Mouse (Mus musculus) stomach, postnatal 0 days (tissue): Measurements from ENCODE around the gene Cask. TPM values are rescaled to one million over a fixed set of nuclear protein-coding genes. Genes with fewer than 3 reads are reported as not detected.

Source experiments
- ATAC-seq: fragments of 200-750 bp; cut with Nextera tagmentation; 2 replicates; pipeline ENCODE4 v1.8.0; 2017; ENCODE audit not compliant: low FRiP score, low TSS enrichment
- DNase-seq: peaks from one replicate; pipeline ENCODE4 v3.0.0-alpha.2; 2016; ENCODE audit warnings: low spot score
- H3K27ac ChIP-seq: fragments of 300-500 bp; sonication (generic); replicated peaks from 2 replicates; pipeline ENCODE4 v1.5.1; 2014; ENCODE audit warnings: mild to moderate bottlenecking, control low read depth
- H3K27me3 ChIP-seq: fragments of 300-500 bp; sonication (generic); 2 replicates; pipeline ENCODE4 v1.6.1; 2014; ENCODE audit warnings: low read length; ENCODE audit not compliant: control insufficient read depth, insufficient read depth
- H3K36me3 ChIP-seq: fragments of 300-500 bp; sonication (generic); 2 replicates; pipeline ENCODE4 v1.6.1; 2014; ENCODE audit warnings: low read length, mixed read lengths; ENCODE audit not compliant: control insufficient read depth, insufficient read depth
- H3K4me1 ChIP-seq: fragments of 300-500 bp; sonication (generic); replicated peaks from 2 replicates; pipeline ENCODE4 v1.6.1; 2014; ENCODE audit warnings: antibody characterized with exemption; ENCODE audit not compliant: control insufficient read depth, insufficient read depth
- H3K4me2 ChIP-seq: fragments of 300-500 bp; sonication (generic); replicated peaks from 2 replicates; pipeline ENCODE4 v1.6.1; 2014; ENCODE audit warnings: low read depth, mild to moderate bottlenecking, control low read depth, moderate library complexity
- H3K4me3 ChIP-seq: fragments of 300-500 bp; sonication (generic); 2 replicates; pipeline ENCODE4 v1.5.1; 2014; ENCODE audit warnings: low read depth, low read length, control low read depth
- H3K9ac ChIP-seq: fragments of 300-500 bp; sonication (generic); 2 replicates; pipeline ENCODE4 v1.6.1; 2014; ENCODE audit warnings: mild to moderate bottlenecking, low read length, control low read depth, mixed read lengths
- H3K9me3 ChIP-seq: fragments of 300-500 bp; sonication (generic); 2 replicates; pipeline ENCODE4 v1.6.1; 2016; ENCODE audit warnings: low read length; ENCODE audit not compliant: control insufficient read depth
- CTCF ChIP-seq: IDR thresholded peaks from 2 replicates; pipeline ENCODE4 v1.5.1; 2016; ENCODE audit warnings: antibody characterized with exemption, low read depth, mild to moderate bottlenecking, moderate library complexity
- EP300 ChIP-seq: optimal IDR thresholded peaks from 2 replicates; pipeline ENCODE3; 2016; ENCODE audit warnings: antibody characterized with exemption
- WGBS: fragments of 180-500 bp; shearing (Covaris S2); extraction: QIAGEN DNeasy Blood & Tissue Kit; methylation state at CpG from one replicate; pipeline ENCODE4 v1.1.7; 2014; 5-methylcytosine and 5-hydroxymethylcytosine counted together
- polyA plus RNA-seq: library from polyadenylated mRNA; unstranded; fragments of >200 nt; fragmentation: Nextera tagmentation; extraction: Ambion mirVana; gene quantifications from 2 replicates; pipeline ENCODE4 v1.2.1, GENCODE M21; 2015

The Cask gene
- polyA plus RNA-seq, 1 experiment from 2014 or later, result 9.3 TPM

DNA sequence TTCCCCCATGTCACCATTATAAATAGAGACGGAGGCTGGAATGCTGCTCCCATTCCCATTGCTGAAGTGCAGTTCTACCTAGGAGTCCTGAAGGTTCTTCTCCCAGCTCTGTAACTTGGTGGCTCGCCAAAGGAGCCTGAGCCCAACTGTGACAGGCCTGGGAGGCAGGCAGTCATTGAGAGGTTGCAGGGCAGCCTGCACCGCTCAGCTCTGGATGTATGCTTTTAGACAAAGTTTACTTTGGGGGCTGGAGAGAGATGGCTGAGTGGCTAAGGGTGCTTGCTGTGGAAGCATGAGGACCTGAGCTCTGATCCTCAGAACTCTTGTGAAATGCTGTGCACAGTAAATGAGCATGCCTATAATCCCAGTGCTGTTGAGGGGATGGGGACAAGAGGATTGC is 360.2 kb downstream of the Cask start:
- Histone ChIP-seq H3K9me3 (no peaks in the 10 kb centered on the region), H3K4me3 (no peak overlapping the region), H3K27me3 (no peaks in the 10 kb centered on the region), H3K27ac (no peak overlapping the region), H3K4me2 (no peak overlapping the region), H3K4me1 (no peaks in the 10 kb centered on the region), H3K36me3 (no peaks in the 10 kb centered on the region), H3K9ac (no peak overlapping the region)
- no peak for TF ChIP-seq CTCF
- no peak for TF ChIP-seq EP300
- ATAC-seq (no peak), DNase-seq (no peak)
- WGBS, result 44% methylated on average over 3 of the region's 3 CpGs

- H3K4me3 ChIP-seq, result no peak overlapping the region
- TF ChIP-seq CTCF (no peak), EP300 (no peak)
- DNase-seq (no peak), ATAC-seq (no peak)
- WGBS, result 81% methylated on average over 1 of the region's 1 CpGs
- no peak overlapping the region for H3K27ac ChIP-seq
- H3K4me1 ChIP-seq, result no peaks in the 10 kb centered on the region
- no peaks in the 10 kb centered on the region for H3K36me3 ChIP-seq
- no peak overlapping the region for H3K9ac ChIP-seq
- no peaks in the 10 kb centered on the region for H3K9me3 ChIP-seq
- H3K4me2 ChIP-seq, result no peak overlapping the region
- H3K27me3 ChIP-seq, result no peaks in the 10 kb centered on the region
Observed at GRCm38 (mm10) chrX:13489761-13490160, 361.4 kb downstream of the Cask start.

- Histone ChIP-seq H3K4me1 (no peaks in the 10 kb centered on the region), H3K9me3 (no peaks in the 10 kb centered on the region), H3K4me3 (no peak overlapping the region), H3K4me2 (no peak overlapping the region), H3K36me3 (no peaks in the 10 kb centered on the region), H3K27ac (no peak overlapping the region), H3K27me3 (no peaks in the 10 kb centered on the region), H3K9ac (no peak overlapping the region)
- WGBS, result 65% methylated on average over 3 of the region's 3 CpGs
- TF ChIP-seq EP300, result no peak
- no peak for TF ChIP-seq CTCF
- ATAC-seq, result no peak
- DNase-seq, result no peak
Observed at GRCm38 (mm10) chrX:13489001-13489400, 362.2 kb downstream of the Cask start.

- no peak for TF ChIP-seq EP300
- no peak for TF ChIP-seq CTCF
- no peaks in the 10 kb centered on the region for H3K4me1 ChIP-seq
- no peaks in the 10 kb centered on the region for H3K36me3 ChIP-seq
- no peaks in the 10 kb centered on the region for H3K9me3 ChIP-seq
- H3K27me3 ChIP-seq, result no peaks in the 10 kb centered on the region
- H3K9ac ChIP-seq, result no peak overlapping the region
- no peak overlapping the region for H3K27ac ChIP-seq
- DNase-seq, result no peak
- no peak for ATAC-seq
- H3K4me2 ChIP-seq, result no peak overlapping the region
- H3K4me3 ChIP-seq, result no peak overlapping the region
Observed at GRCm38 (mm10) chrX:13484447-13484846, 366.7 kb downstream of the Cask start.

DNA sequence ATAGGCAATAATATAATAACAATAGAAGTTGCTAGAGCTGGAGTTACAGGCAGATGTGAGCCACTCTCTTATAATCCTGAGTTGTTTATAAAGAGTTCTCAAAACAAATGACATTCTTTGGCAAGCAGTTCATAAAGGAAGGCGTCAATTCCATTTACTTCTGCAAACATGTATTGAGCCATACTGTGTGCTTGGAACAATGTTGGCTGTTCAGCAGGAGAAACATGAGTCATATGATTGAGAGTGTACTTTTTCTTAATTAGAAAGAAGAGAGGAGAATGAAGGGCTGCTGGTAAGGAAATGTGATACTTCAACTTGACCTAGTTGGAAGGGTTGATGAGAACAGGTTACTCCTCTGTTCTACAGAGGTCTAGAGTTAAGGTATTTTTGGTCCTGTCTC is 368.6 kb downstream of the Cask start:
- WGBS, result 20% methylated on average over 1 of the region's 1 CpGs

GRCm38 (mm10) chrX:13479570-13479969 is 371.6 kb downstream of the Cask start:
- no peak for ATAC-seq
- TF ChIP-seq CTCF, result no peak
- TF ChIP-seq EP300, result no peak
- H3K9me3 ChIP-seq, result no peaks in the 10 kb centered on the region

More for the DNA sequence above, 368.6 kb downstream of the Cask start:
- no peak for ATAC-seq
- Histone ChIP-seq H3K9ac (no peak overlapping the region), H3K27me3 (no peaks in the 10 kb centered on the region), H3K4me3 (no peak overlapping the region), H3K27ac (no peak overlapping the region; the same call in 1 of the 2 replicates), H3K36me3 (no peaks in the 10 kb centered on the region), H3K4me1 (no peaks in the 10 kb centered on the region), H3K4me2 (no peak overlapping the region), H3K9me3 (no peaks in the 10 kb centered on the region)
- TF ChIP-seq CTCF (no peak), EP300 (no peak)
- no peak for DNase-seq

More at GRCm38 (mm10) chrX:13479570-13479969, 371.6 kb downstream of the Cask start:
- Histone ChIP-seq H3K4me1 (no peaks in the 10 kb centered on the region), H3K4me3 (no peak overlapping the region), H3K9ac (no peak overlapping the region), H3K27ac (no peak overlapping the region), H3K4me2 (no peak overlapping the region), H3K27me3 (no peaks in the 10 kb centered on the region), H3K36me3 (no peaks in the 10 kb centered on the region)
- DNase-seq, result no peak
